Mouse (Mus musculus) naive thymus-derived CD4-positive, alpha-beta T cell, adult 2 months (primary cell): Measurements from ENCODE around the gene Atpaf2.

ENCODE experiments used
- DNase-seq: peaks from one replicate; pipeline ENCODE4 v3.0.0-alpha.2; 2011; ENCODE audit warnings: low read depth

The Atpaf2 gene

DNA sequence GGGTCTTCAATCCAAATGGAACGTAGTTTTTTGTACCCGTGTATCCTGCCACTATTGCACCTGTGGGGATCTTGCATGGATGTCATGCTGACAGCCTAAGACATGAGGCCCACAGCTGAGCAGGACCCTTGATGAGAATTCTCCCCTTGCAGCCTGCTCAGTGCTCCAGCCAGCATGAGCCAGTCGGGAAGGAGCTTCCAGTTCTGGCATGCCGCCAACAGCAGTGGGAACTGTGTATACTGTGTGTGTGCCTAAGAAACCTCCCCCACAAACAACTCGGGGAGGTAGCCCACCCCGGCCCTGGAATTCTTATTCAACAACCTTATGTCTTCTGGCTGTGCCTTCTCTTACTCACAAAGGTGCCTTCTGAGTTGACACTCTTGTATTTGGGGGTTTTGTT lies 21.7 kb downstream of the Atpaf2 start:
- no peak for DNase-seq

DNA sequence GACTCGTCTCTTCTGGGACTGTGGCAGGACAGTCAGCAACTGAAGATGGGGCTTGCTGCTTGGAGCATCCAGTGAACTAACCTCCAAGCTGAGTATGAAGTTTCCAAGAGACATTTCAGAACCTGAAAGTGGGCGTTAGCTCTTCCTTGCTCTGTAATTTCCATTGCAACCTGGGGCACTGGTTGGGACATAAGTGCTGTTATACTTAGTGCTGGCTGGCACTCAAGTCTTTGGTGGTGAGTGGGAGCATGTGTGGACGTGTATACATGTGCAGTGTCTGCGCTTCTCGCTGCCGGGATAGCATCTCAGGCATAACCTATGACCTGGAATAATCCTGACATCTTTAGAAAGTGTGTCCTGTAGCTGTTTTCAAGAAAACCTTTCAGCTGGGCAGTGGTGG lies 26.9 kb downstream of the Atpaf2 start:
- no peak for DNase-seq

DNA sequence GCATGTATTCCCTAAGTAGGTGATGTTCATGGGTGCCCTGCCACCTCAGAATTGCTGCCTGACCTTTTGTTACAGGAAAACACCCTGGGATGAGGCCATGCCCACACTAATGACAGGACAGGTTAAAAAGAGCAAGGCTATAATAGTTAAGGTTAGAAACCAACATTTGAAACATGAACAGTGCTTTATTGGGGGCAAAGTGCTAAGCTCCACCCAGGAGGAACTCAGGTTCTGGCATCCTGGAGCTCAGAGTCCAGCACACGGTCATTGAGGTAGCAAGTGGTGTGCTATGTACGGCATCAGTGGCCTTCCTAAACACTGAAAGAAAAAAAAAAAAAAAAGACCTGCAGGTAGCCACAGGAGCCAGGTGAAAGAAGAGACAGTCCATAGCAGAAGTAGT lies 30.3 kb downstream of the Atpaf2 start:
- no peak for DNase-seq

DNA sequence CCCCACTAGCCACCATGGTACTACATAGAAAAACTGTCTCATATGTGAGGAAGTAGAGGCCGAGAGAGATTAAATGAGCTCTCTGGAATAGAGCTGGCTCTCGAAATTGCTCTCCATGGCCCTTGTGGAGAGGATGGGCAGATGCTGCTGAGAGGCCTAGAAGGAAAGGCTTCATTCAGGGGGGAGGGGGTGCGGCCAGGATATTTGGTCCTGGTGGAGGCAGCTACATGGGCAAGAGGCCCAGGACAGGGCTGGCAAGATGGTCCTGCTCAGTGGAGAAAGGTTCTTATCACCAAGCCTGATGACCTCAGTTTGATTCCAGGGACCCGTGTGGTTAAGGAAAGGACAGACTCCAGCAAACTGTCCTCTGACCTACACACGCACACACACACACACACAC lies 32.3 kb downstream of the Atpaf2 start:
- no peak for DNase-seq

DNA sequence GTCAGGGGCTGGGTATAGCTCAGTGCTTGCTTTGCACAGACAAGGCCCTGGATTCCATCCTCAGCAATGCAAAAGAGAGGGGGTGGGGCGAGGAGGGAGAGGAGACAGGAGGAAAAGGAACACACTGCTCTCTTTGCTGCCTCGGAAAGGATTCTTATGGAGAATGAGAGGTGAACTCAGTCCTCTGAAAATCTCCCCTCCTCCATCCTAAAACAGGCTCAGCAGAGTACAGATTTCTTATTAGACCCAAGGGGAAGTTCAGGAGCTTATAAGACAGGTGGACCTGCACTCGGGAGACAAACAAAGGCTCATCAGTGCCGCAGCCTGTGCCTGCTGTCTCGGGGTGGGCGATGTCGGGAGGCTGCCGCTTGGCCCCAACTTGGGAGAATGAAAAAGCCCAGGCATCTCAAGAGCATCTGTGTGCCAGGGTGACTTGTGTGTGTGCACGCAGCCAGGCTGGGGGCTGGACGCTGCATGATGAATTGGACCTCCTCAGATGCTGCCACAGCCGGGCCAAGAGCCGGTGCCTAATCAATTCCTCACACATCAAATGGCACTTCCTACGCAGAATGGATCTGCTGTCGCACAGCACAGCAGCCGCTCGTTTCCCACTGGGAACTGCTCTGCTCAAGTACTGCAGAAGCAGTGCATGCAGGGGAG lies 33.4 kb downstream of the Atpaf2 start:
- no peak for DNase-seq

DNA sequence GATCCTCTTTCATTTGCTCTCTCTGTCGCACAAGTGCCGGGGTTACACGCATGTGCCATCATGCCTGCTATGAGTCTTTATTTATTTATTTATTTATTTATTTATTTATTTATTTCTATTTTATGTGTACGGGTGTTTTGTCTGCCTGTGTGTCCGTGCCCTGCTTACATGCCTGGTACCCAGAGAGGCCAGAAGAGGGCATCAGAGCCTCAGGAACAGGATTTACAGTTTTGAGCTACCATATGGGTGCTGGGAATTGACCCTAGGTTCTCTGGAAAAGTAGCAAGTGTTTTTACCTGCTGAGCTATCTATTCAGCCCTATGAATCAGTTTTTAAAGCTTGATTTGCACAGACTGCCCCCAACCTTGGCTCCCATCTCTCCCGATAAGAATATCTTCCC lies 34.7 kb downstream of the Atpaf2 start:
- DNase-seq = no peak

DNA sequence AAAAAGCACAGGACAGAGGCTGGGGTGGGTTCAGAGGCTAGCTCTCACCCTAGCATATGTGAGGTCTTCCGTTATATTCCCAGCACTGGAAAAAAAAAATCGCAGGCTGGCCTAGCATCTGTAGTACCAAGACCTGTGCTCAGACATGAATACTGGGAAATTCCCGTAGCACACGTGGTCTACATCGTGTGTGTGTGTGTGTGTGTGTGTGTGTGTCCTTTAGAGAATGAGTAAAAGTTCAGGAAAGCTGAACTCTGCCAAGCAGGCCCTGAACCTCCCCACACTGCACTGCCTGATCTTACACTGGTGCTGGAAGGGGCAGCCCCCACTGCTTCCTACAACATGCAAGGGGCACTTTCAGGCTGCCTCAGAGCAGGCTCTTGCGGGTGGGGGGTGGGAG lies 43.8 kb downstream of the Atpaf2 start:
- no peak for DNase-seq

DNA sequence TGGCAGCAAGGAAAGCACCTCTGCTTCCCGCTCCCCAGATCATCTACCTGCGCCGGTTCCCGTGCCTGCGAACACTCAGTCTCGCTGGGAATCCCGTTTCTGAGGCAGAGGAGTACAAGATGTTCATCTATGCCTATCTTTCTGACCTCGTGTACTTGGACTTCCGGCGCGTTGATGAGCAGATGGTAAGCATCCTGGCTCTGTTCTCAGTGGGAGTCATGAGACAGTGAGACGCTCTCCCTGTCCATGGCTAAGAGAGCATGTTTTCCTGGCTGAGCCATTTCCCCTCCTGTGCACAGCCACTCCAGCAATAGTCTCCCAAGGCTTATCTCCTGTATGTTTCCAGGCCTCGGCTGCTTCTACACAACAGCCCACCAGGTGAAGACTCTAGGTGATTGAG lies 47.8 kb downstream of the Atpaf2 start:
- DNase-seq = no peak

DNA sequence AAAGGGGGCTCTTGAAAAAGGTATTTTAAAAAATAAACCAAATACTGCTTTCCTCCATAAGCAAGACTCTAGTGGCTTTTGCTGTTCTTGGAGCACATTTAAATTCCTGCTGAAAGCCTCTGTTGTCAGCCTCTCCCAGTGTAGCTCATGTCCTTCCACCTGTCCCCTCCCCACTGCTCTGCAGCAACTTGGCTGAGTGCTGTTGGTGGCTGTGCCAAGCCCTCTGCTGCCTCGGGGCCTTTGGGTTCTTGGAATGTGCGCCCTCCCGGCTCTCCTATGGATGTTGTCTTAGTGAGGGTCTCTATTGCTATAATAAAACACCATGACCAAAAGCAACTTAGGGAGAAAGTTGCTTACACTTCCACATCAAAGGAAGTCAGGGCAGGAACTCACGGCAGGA lies 48.8 kb downstream of the Atpaf2 start:
- DNase-seq = no peak

DNA sequence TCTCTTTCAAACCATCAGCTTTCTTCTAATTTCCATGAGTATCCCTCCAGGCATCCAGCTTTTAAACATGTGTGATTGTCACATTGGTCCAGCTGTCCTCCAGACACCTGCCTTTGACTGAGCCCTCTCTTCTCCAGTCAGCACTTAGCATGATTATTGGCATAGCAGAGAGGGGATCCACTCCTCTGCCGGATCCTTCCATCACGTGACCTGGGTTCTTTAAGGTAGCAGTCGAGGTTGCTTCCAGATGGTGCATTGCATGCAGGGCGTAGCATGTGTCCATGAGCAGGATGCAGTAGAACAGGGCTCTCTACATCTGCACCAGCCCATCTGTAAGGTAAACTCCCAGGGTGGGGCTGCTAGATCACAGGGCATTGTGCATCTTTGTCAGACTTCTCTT lies 49.3 kb downstream of the Atpaf2 start:
- DNase-seq = no peak

DNA sequence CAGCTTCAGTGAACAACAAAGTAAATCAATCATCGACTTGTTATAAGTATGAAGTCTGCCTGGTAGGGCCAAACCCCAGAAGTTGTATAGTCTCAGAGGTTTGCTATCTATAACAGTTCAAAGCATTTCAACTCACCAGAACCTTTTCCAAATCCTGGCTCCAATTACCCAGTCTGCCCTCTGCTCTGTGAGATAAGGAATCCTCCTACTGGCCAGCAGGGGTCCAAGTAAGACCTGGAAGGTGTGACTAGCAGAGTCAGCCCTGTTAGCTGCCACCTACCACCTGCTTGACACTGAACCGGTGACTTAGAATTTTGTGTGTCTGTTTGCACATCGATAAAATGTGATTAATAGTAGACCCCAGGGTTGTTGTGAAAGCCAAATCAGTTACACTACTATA lies 51.0 kb downstream of the Atpaf2 start:
- no peak for DNase-seq

DNA sequence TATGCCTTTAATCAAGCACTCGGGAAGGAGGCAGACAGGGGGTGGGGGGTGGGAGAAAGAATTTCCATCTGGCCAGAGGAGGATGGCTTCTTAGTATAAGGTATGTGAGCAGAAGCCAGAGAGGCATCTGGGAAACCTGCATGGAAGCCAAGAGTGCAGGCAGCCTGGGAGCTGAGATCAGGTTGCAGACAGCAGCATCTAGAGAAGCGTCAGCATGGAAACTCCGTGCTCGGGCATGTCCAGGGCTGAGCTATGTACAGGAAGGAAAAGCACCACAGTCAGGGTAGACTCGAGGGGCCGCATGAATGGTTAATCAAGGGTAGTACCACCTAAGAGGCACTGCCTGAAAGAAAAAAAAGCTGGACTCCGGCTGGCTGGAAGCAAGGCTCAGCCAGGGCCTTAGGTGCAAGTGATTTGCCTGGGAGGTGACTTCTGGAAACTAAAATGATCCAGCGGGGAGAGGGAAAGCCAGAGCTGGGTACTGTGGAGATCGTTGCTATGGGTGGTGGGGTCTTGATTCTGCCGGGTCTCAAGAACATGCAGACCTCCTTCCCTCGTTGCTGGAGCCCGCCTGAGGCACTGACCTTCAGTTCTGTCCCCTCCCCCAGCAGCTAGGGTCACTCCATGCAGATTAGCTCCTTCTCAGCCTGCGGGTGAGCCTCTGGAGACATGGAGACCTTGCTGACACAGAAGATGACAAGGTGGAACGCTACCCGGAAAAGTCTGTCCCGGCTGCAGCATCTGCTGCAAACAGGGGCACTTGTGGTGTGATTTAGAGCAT lies 51.8 kb downstream of the Atpaf2 start:
- DNase-seq = no peak

DNA sequence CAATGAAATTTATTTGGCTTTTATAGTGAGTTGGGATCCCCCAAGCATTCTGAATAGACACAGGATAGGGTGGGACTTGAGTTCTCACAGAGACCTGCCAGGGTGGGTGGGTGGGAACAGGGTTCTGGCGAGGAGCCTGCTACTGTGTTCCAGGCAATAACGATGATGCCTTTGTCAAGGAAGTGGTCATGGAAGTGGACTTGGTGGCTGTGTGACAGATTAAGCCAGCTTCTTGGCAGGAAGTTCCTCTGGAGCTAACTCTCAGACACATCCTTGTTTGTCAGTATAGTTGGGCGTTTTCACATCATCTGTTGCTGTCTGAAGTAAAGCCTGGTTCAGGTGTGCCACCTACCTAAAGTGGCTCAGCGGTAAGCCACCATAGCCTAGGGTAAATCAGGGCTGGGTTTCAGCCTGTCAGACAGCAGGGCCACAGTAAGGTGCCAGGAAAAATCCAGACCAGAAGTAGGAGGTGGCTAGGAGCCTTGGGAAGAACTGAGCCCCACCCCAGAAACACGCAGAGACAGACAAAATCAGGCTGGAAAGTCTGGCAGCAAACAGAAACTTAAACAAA lies 57.5 kb downstream of the Atpaf2 start:
- DNase-seq = no peak

DNA sequence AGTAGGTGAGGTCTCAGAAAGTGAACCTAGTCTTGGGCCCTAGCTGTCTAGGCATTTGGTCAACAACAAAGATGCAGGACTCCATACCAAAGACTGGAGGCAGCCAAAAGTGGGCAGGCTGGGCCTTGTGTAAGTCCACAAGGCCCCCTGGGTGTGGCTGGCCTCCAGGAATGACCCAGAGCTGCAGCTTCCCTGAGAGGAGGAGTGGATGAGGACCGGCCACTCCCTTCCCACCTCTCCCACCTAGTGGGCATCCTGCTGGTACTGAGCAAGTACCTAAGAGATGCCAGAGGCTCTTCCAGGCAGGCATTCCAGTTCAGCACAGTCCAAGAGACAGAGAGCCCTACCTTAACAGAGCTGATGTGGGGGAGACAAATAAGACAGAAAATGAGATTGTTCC lies 58.3 kb downstream of the Atpaf2 start:
- DNase-seq = no peak

DNA sequence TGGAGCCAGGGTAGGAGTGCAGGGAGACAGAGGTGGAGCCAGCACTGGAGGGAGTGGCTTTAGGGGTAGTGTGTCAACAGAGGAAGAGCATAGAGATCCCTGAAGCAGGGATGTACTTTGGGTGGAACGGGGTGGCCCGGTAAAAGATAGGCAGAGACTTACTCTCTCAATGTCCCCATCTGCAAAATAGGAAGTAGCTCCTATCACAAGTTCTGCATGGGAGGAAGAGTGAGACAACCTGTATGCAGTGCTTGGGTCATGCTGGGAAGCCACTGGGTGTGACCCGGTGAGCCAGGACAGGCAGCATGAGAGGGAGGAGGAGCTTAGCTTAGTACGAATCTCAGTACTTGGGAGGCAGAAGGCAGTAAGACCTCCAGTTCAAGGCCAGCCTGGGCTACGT lies 59.1 kb downstream of the Atpaf2 start:
- DNase-seq = no peak

DNA sequence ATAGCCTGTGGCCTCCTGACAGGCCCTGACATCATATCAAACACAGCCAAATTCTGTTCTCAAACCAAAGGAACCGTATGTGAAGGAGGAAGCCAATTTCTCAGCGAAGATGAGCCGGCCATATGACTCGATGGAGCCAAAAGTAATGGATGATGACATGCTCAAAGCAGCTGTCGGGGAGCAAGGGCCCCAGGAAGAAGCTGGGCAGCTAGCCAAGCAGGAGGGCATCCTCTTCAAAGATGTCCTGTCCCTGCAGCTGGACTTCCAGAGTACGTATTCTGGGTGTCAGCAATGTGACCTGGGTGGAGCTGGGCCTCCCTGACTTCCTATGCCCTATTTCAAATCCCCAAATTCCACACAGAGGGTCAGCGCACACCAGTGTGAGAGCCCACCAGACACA lies 59.7 kb downstream of the Atpaf2 start:
- no peak for DNase-seq

DNA sequence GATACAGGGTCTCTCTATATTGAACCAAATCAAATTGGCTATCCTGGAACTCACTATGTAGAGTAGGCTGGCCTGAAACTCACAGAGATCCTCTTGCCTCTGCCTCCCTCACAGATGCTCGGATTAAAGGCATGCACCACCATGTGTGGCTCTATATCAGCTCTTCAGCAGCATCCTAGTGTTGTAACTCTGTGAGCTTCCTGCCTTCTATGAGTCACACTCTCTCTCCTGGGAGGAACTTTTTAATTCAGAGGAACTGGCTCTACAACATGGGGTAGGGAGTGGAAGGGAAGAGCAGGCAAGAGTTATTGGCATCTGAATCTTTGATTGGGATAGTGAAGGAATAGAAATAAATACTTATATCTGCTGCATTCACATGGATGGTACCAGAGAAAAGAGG lies 61.1 kb downstream of the Atpaf2 start:
- no peak for DNase-seq

DNA sequence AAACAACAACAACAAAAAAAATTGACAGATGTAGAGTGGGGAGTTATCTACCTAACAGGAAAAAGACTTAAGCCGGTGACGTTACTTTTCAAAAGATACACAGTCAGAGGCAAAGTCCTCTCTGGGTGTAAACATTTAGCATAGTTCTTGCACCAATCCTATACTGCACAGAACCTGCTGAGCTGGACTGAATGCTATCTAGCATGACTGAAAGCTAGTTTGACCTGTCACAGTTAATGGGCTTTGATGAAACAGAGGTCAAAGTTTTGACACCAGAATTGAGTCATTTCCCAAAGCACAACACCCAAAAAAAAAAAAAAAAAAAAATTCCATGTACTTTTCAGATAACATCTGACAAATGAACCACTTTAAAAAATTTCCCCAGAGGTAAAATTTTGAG lies 62.3 kb downstream of the Atpaf2 start:
- DNase-seq = no peak

DNA sequence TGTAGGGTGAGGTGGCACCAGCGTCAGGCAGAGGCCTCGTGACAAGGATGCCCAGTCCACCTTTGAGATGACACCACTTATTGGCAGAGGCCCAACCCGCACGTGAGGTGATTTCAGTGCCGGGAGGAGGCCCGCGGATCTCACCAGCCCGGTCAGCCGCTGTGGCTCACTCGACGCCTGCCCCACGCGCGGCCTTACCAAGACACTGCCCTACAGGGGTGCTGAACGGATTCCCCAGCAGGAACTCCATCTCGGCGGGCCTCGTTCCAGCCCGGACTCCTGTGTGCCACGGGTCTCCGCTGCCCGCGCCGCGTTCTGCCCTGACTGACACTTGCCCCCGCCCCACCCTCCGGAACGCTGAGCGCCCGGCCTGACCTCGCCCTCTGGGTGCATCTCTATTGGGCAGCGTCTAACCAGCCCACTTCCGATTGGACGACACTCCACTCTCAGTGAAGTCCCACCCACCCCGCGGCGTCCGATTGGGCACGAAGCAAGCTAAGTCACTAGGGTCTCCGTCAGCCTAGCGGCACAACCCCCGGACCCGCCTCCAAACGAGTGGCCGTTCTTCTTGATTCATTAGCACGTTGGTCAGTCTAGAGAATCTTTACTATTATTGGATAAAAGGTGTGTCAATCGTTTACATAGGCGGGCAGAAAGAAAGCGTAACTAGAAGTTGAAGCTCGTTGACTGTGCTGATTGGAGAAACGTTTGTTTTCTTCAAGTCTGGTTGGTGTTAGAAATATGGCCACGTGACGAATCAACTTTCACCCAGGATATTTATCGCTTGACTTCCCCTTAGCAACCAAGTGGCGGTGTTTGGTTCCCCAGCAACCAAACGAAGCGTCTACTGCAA lies 65.5 kb downstream of the Atpaf2 start, which contains the start of the genes Tom1l2 and Drc3:
TSS of gene Tom1l2 (minus strand) at position 347 of the 853 bp plus-strand sequence.
TSS of gene Drc3 (plus strand) at position 771 of the 853 bp plus-strand sequence.
- DNase-seq = peak; percentile 98

DNA sequence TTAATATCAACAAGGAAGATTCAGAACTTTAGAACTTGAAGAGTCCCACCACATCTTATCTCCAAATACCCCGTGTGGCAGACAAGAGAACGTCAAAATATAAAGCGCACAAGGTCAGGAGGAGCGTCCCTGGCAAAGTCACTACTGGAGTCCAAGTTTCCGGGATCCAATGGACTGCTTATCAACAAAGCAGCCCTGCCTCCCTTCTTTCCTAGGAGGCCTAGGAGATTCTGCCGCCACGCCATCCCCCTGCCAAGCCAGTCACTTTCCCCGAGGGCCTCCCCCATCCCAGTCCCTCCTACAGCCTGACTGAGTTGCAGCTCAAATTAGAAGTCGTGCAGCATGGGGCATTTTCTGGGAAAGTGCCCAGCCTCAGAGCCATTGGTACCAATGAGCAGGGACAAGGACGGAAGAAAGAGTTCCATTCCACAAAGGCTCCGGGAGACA lies 66.3 kb downstream of the Atpaf2 start:
- peak; percentile 26 for DNase-seq

DNA sequence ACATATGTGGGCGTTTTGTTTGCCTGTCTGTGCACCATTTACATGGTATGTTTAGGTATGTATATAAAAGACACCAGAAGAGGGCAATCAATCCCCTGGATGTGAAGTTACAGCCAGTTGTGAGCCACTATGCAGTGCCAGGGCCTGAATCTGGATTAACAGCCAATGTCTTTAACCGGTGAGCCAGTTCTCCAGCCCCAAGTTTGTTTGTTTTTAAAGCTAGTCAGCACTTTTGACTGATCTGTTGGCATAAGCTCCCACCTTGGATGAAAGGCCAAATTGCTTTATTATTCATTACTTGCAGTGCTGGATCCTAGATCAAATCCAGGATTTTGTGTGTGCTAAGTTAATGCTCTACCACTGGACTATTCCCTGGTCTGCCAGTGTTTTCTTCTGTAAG lies 66.9 kb downstream of the Atpaf2 start:
- peak; percentile 30 for DNase-seq
